Mouse (Mus musculus) myocyte (in vitro differentiated cells): ENCODE data around the gene AL607142.1. TPM values are rescaled to one million over a fixed set of nuclear protein-coding genes. Genes with fewer than 3 reads are reported as not detected.
A peak's percentile ranks its signal among the peaks of the same experiment; 100 is the strongest.

Experiments
- H3K27me3 ChIP-seq: one replicate; pipeline ENCODE4 v1.6.1; 2011; ENCODE audit not compliant: control insufficient read depth, insufficient read depth, insufficient read length
- H3K36me3 ChIP-seq: one replicate; pipeline ENCODE4 v1.6.1; 2011; ENCODE audit not compliant: control insufficient read depth, insufficient read depth
- H3K4me2 ChIP-seq: one replicate; pipeline ENCODE4 v1.6.1; 2011; ENCODE audit warnings: low read depth, control low read depth
- H3K4me3 ChIP-seq: one replicate; pipeline ENCODE4 v1.5.1; 2011; ENCODE audit warnings: mild to moderate bottlenecking, control low read depth, moderate library complexity
- H3K79me2 ChIP-seq: one replicate; pipeline ENCODE4 v1.6.1; 2011; ENCODE audit not compliant: control insufficient read depth, insufficient read depth
- H3ac ChIP-seq: one replicate; pipeline ENCODE4 v1.6.1; 2011; ENCODE audit not compliant: control insufficient read depth, insufficient read length
- CEBPB ChIP-seq: IDR thresholded peaks from 2 replicates; pipeline ENCODE4 v1.6.1; 2011; ENCODE audit warnings: mild to moderate bottlenecking, moderate library complexity; ENCODE audit not compliant: poor library complexity, insufficient read depth, severe bottlenecking
- E2F4 ChIP-seq: IDR thresholded peaks from one replicate; pipeline ENCODE4 v1.6.1; 2011; ENCODE audit warnings: mild to moderate bottlenecking, control low read depth, moderate library complexity; ENCODE audit not compliant: insufficient read depth
- MAX ChIP-seq: IDR thresholded peaks from one replicate; pipeline ENCODE4 v1.6.1; 2011; ENCODE audit warnings: low read depth, mild to moderate bottlenecking, control low read depth
- MYOD1 ChIP-seq, 3 experiments: IDR thresholded peaks; one replicate each; pipeline ENCODE4 v1.6.1; 2011; ENCODE audit warnings: control low read depth in 2 of 3, low read depth in 2 of 3, mild to moderate bottlenecking in 2 of 3, moderate library complexity in 1 of 3; ENCODE audit not compliant: insufficient read length in 2 of 3, control insufficient read depth in 1 of 3
- MYOG ChIP-seq, 3 experiments: IDR thresholded peaks; one replicate each; pipeline ENCODE4 v1.6.1; 2011; ENCODE audit warnings: control low read depth in 2 of 3, low read depth in 2 of 3, mild to moderate bottlenecking in 2 of 3; ENCODE audit not compliant: insufficient read length in 2 of 3, control insufficient read depth in 1 of 3, insufficient read depth in 1 of 3
- POLR2A ChIP-seq: IDR thresholded peaks from one replicate; pipeline ENCODE4 v1.6.1; 2011; ENCODE audit warnings: low read depth, mild to moderate bottlenecking, control low read depth, moderate library complexity; ENCODE audit not compliant: insufficient read length
- POLR2AphosphoS2 ChIP-seq: IDR thresholded peaks from one replicate; pipeline ENCODE4 v1.6.1; 2011; ENCODE audit warnings: low read depth, control low read depth; ENCODE audit not compliant: insufficient read length
- REST ChIP-seq: IDR thresholded peaks from one replicate; pipeline ENCODE4 v1.6.1; 2011; ENCODE audit warnings: mild to moderate bottlenecking, control low read depth, moderate library complexity; ENCODE audit not compliant: insufficient read depth, insufficient read length
- SRF ChIP-seq: IDR thresholded peaks from one replicate; pipeline ENCODE4 v1.6.1; 2011; ENCODE audit warnings: low read depth; ENCODE audit not compliant: control insufficient read depth, insufficient read length
- TCF12 ChIP-seq: IDR thresholded peaks from one replicate; pipeline ENCODE4 v1.6.1; 2011; ENCODE audit warnings: mild to moderate bottlenecking, control low read depth; ENCODE audit not compliant: poor library complexity, insufficient read depth, severe bottlenecking
- TCF3 ChIP-seq: IDR thresholded peaks from one replicate; pipeline ENCODE4 v1.6.1; 2011; ENCODE audit warnings: low read depth, control low read depth; ENCODE audit not compliant: insufficient read length
- USF1 ChIP-seq: IDR thresholded peaks from one replicate; pipeline ENCODE4 v1.6.1; 2011; ENCODE audit warnings: low read depth, mild to moderate bottlenecking, control low read depth, moderate library complexity
- polyA plus RNA-seq: library from polyadenylated mRNA; unstranded; fragments of >200 nt; fragmentation: generic; extraction: Trizol; gene quantifications from one replicate; pipeline ENCODE4 v1.2.1, GENCODE M21; 2012; ENCODE audit warnings: missing spikeins

AL607142.1 gene
- polyA plus RNA-seq, 1 experiment = not detected

- no peak for TF ChIP-seq TCF3
- no peak for TF ChIP-seq POLR2A
- no peak for TF ChIP-seq USF1
- TF ChIP-seq TCF12 = no peak
- TF ChIP-seq E2F4 = no peak
Observed at GRCm38 (mm10) chr4:120067592-120068235, 2.9 kb downstream of the AL607142.1 start.

GRCm38 (mm10) chr4:120068883-120069581, 4.2 kb downstream of the AL607142.1 start:
- Histone ChIP-seq H3K4me2 (no peak overlapping the region), H3K36me3 (no peaks in the 10 kb centered on the region), H3K79me2 (no peaks in the 10 kb centered on the region), H3ac (no peak overlapping the region), H3K27me3 (no peaks in the 10 kb centered on the region), H3K4me3 (no peak overlapping the region)
- TF ChIP-seq MYOG (IDR thresholded peaks at IDR 0.05; ENCODE audit: control insufficient read depth in 1 of 3, insufficient read depth in 1 of 3, insufficient read length in 2 of 3, low read depth in 2 of 3) (peak in 1 of 3 experiments; percentile 20), CEBPB (peak; percentile 71), MYOD1 (IDR thresholded peaks at IDR 0.05; ENCODE audit: control insufficient read depth in 1 of 3, insufficient read length in 2 of 3, low read depth in 2 of 3) (peak in 2 of 3 experiments; percentile 51 to 67), POLR2AphosphoS2 (no peak)

More at GRCm38 (mm10) chr4:120067592-120068235, 2.9 kb downstream of the AL607142.1 start:
- Histone ChIP-seq H3K79me2 (no peaks in the 10 kb centered on the region), H3K27me3 (no peaks in the 10 kb centered on the region), H3ac (no peak overlapping the region), H3K36me3 (no peaks in the 10 kb centered on the region), H3K4me3 (no peak overlapping the region), H3K4me2 (no peak overlapping the region)

GRCm38 (mm10) chr4:120069582-120069980, 4.8 kb downstream of the AL607142.1 start:
- H3K36me3 ChIP-seq = no peaks in the 10 kb centered on the region
- H3K79me2 ChIP-seq = no peaks in the 10 kb centered on the region
- no peak overlapping the region for H3K4me2 ChIP-seq
- H3ac ChIP-seq = no peak overlapping the region
- TF ChIP-seq TCF3 (no peak), USF1 (no peak), MAX (no peak), E2F4 (no peak), SRF (no peak), POLR2AphosphoS2 (no peak), MYOG (IDR thresholded peaks at IDR 0.05; ENCODE audit: control insufficient read depth in 1 of 3, insufficient read depth in 1 of 3, insufficient read length in 2 of 3, low read depth in 2 of 3) (peak in 1 of 3 experiments; percentile 56), CEBPB (no peak), TCF12 (peak; percentile 12), MYOD1 (IDR thresholded peaks at IDR 0.05; ENCODE audit: control insufficient read depth in 1 of 3, insufficient read length in 2 of 3, low read depth in 2 of 3) (peak in 1 of 3 experiments; percentile 45), POLR2A (no peak), REST (no peak)
- H3K27me3 ChIP-seq = no peaks in the 10 kb centered on the region
- no peak overlapping the region for H3K4me3 ChIP-seq

- H3K27me3 ChIP-seq = no peaks in the 10 kb centered on the region
- H3K79me2 ChIP-seq = no peaks in the 10 kb centered on the region
- no peak for TF ChIP-seq MYOD1 (IDR thresholded peaks at IDR 0.05; ENCODE audit: control insufficient read depth in 1 of 3, insufficient read length in 2 of 3, low read depth in 2 of 3)
- no peak for TF ChIP-seq MAX
- TF ChIP-seq USF1 = no peak
- H3K4me3 ChIP-seq = no peak overlapping the region
- no peak overlapping the region for H3K4me2 ChIP-seq
- no peaks in the 10 kb centered on the region for H3K36me3 ChIP-seq
- H3ac ChIP-seq = no peak overlapping the region
Observed at GRCm38 (mm10) chr4:120071411-120071810, 6.6 kb downstream of the AL607142.1 start.

GRCm38 (mm10) chr4:120071842-120072507, 7.2 kb downstream of the AL607142.1 start:
- peak in 1 of 3 experiments; percentile 1 for TF ChIP-seq MYOD1 (IDR thresholded peaks at IDR 0.05; ENCODE audit: control insufficient read depth in 1 of 3, insufficient read length in 2 of 3, low read depth in 2 of 3)
- TF ChIP-seq CEBPB = no peak
- Histone ChIP-seq H3K4me3 (no peak overlapping the region), H3ac (no peak overlapping the region), H3K79me2 (no peaks in the 10 kb centered on the region), H3K36me3 (no peaks in the 10 kb centered on the region), H3K27me3 (no peaks in the 10 kb centered on the region), H3K4me2 (peak overlapping the region; percentile 12)
